9 mouse cellular contexts compared by ENCODE assay signal in the genomic region with DNA sequence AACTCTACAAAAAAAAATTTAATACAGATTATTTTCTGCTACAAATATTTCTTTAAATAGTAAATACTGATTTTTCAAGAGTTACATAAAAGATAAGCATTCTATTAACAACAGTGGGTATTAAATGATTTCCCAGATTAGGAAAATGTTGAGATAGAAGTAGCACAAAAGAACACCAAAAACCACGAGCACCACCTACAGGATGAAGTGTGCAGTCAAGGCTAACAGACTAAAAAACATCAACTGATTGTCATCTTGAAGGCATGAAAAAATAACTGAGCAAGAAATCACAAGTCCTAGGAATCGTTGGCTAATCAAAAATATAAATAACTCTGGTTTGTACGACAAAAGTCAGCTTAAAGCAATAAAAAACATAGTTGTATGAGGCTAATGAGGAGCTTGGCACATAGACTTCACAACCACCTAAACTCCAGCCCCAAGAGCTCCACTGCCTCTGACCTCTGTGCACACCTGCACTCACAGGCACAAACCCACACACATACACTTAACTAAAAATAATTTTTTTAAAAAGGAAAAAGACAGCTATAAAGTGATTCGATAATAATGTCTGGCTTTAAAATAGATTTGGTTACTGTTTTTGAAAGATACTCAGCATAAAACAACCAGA. TPM values are rescaled to one million over a fixed set of nuclear protein-coding genes. Genes with fewer than 3 reads are reported as not detected.
DNase-seq lines count a peak whose midpoint lies in the region; ATAC-seq and TF ChIP-seq lines count a peak whose summit lies in the region.
"Had no signal": no experiment of that assay in that cellular context is flagged by ENCODE, and none has a peak within 500 bp of the region (broad histone marks: within the 10 kb centered on the region; RNA-seq: fewer than 3 reads in every experiment).

No protein-coding gene starts in this region.

- TF ChIP-seq CTCF in left cerebral cortex, adult 2 months (IDR thresholded peaks at IDR 0.05): peak; percentile 87

- H3K27ac ChIP-seq in left cerebral cortex, adult 2 months: no peak overlapping the region
- H3K27ac ChIP-seq: macrophage had no signal

- peak; percentile 59 for ATAC-seq in activated CD4-positive, CD25-positive, alpha-beta regulatory T cell, adult 4 months
- peak; percentile 73 for ATAC-seq in common myeloid progenitor, adult 5-6 weeks (replicated peaks; ENCODE audit: low read depth, poor library complexity, severe bottlenecking)
- peak; percentile 55; the same call in 1 of the 2 replicates for ATAC-seq in granulocyte monocyte progenitor cell, adult 5-6 weeks (replicated peaks; ENCODE audit: poor library complexity, severe bottlenecking)
- no peak for ATAC-seq in erythroid progenitor cell, adult 5-6 weeks (replicated peaks; ENCODE audit: low FRiP score, poor library complexity, severe bottlenecking)

- intact Hi-C loops in left cerebral cortex, adult 2 months (cut with DNase I): loop anchor here (2.0 to 5.0 kb wide), 2 partner anchors 55 to 192 kb away; no protein-coding TSS in a partner anchor

- peak; percentile 13 for DNase-seq in ovary, postnatal 36 days (ENCODE audit: low spot score)
- DNase-seq in ovary, adult 18-20 months (ENCODE audit: low spot score): no peak
- DNase-seq in left cerebral cortex, adult 2 months (ENCODE audit: extremely low spot score in 1 of 2, low spot score in 2 of 2): peak; percentile 46 to 54
- peak; percentile 76 for DNase-seq in naive thymus-derived CD4-positive, alpha-beta T cell, adult 2 months (ENCODE audit: low read depth)

- no peak overlapping the region for H3K4me3 ChIP-seq in left cerebral cortex, adult 2 months

RNA-seq across cellular contexts. Expression of a gene that starts 35.3 kb away (rescaled TPM):
- 10 to 100 TPM; 34.8 to 36.9 TPM for polyA plus RNA-seq in activated CD4-positive, CD25-positive, alpha-beta regulatory T cell, adult 4 months (2017; shearing (Covaris generic))
- 15.9 and 25.9 TPM in 2 replicates for total RNA-seq in common myeloid progenitor, adult 5-6 weeks (2017)
- total RNA-seq in granulocyte monocyte progenitor cell, adult 5-6 weeks (2014; fragmentation: Nextera tagmentation): 20.4 and 31.4 TPM in 2 replicates
- total RNA-seq in granulocyte monocyte progenitor cell, adult 5-6 weeks (2017): 12.7 and 20.3 TPM in 2 replicates
- total RNA-seq in left cerebral cortex, adult 2 months (2021): 10 to 100 TPM; 18.0 to 22.8 TPM
- total RNA-seq in erythroid progenitor cell, adult 5-6 weeks (2015; ENCODE audit: low replicate concordance): 40.4 and 54.1 TPM in 2 replicates
- total RNA-seq in erythroid progenitor cell, adult 5-6 weeks (2017; ENCODE audit: low replicate concordance): 26.4 and 28.9 TPM in 2 replicates
